Mouse (Mus musculus) CH12.LX (cell line): Measurements from ENCODE around the gene Ctnna3. TPM values are rescaled to one million over a fixed set of nuclear protein-coding genes. Genes with fewer than 3 reads are reported as not detected.
A peak's percentile ranks its signal among the peaks of the same experiment; 100 is the strongest.

Experiments
- DNase-seq: peaks from one replicate; pipeline ENCODE4 v3.0.0-alpha.2; 2013; ENCODE audit errors: extremely low read depth
- H3K27ac ChIP-seq: 2 replicates; pipeline ENCODE4 v1.5.1; 2012; ENCODE audit warnings: low read depth, mild to moderate bottlenecking, control low read depth, moderate library complexity; ENCODE audit not compliant: insufficient read depth
- H3K27me3 ChIP-seq: replicated peaks from 2 replicates; pipeline ENCODE3; 2012; ENCODE audit warnings: inconsistent platforms
- H3K36me3 ChIP-seq, 2 experiments: replicated peaks in 1 of 2; 2 replicates each; pipeline versions ENCODE3 to v1.6.1; 2012; ENCODE audit warnings: inconsistent platforms in 1 of 2, low read length in 1 of 2, mild to moderate bottlenecking in 1 of 2, mixed read lengths in 1 of 2, moderate library complexity in 1 of 2; ENCODE audit not compliant: control insufficient read depth in 1 of 2, insufficient read depth in 1 of 2
- H3K4me1 ChIP-seq, 2 experiments: 2 replicates each; pipeline ENCODE4 v1.6.1; 2012; ENCODE audit warnings: inconsistent platforms in 1 of 2, moderate library complexity in 1 of 2; ENCODE audit not compliant: insufficient read depth in 2 of 2, control insufficient read depth in 1 of 2
- H3K4me2 ChIP-seq: 2 replicates; pipeline ENCODE4 v1.6.1; 2012; ENCODE audit warnings: low read depth, mild to moderate bottlenecking, control low read depth; ENCODE audit not compliant: poor library complexity, insufficient read depth, severe bottlenecking
- H3K4me3 ChIP-seq, 3 experiments: fragments of 150-350 bp in 1 of 3; sonication (generic) in 1 of 3; replicated peaks in 1 of 3; 2 replicates each; pipeline versions ENCODE3 to v1.5.1; 2011 to 2012; ENCODE audit warnings: low read depth in 2 of 3, low read length in 2 of 3, mild to moderate bottlenecking in 2 of 3, moderate library complexity in 2 of 3, control low read depth in 1 of 3, improper control_type of control experiment in 1 of 3, inconsistent platforms in 1 of 3, mixed read lengths in 1 of 3; ENCODE audit not compliant: poor library complexity in 1 of 3
- H3K79me2 ChIP-seq: replicated peaks from 2 replicates; pipeline ENCODE4 v1.6.1; 2012; ENCODE audit warnings: mild to moderate bottlenecking, moderate library complexity; ENCODE audit not compliant: control insufficient read depth, poor library complexity, insufficient read depth, severe bottlenecking; ENCODE audit errors: extremely low read depth
- H3K9ac ChIP-seq: 2 replicates; pipeline ENCODE4 v1.6.1; 2012; ENCODE audit warnings: low read depth, mild to moderate bottlenecking, control low read depth, moderate library complexity; ENCODE audit not compliant: insufficient read depth
- H3K9me3 ChIP-seq: replicated peaks from 2 replicates; pipeline ENCODE3; 2012; ENCODE audit warnings: low read length, inconsistent platforms, mixed read lengths
- BHLHE40 ChIP-seq: IDR thresholded peaks from 2 replicates; pipeline ENCODE4 v1.6.1; 2011; ENCODE audit warnings: mild to moderate bottlenecking, low read depth, low read length, improper control_type of control experiment
- CHD1 ChIP-seq: IDR thresholded peaks from 2 replicates; pipeline ENCODE4 v1.6.1; 2012; ENCODE audit warnings: low read depth, low read length, improper control_type of control experiment, inconsistent platforms
- CHD2 ChIP-seq: IDR thresholded peaks from 2 replicates; pipeline ENCODE4 v1.6.1; 2011; ENCODE audit warnings: low read length, improper control_type of control experiment
- CTCF ChIP-seq, 2 experiments: IDR thresholded peaks in 1 of 2; conservative IDR thresholded peaks in 1 of 2; 2 replicates each; pipeline ENCODE4 v1.5.1; 2011 to 2012; ENCODE audit warnings: low read depth in 2 of 2, low read length in 2 of 2, improper control_type of control experiment in 1 of 2, inconsistent platforms in 1 of 2, mild to moderate bottlenecking in 1 of 2, moderate library complexity in 1 of 2
- E2F4 ChIP-seq: IDR thresholded peaks from 2 replicates; pipeline ENCODE4 v1.6.1; 2011; ENCODE audit warnings: low read depth, low read length, improper control_type of control experiment; ENCODE audit not compliant: insufficient replicate concordance
- ELF1 ChIP-seq: IDR thresholded peaks from 2 replicates; pipeline ENCODE4 v1.6.1; 2014; ENCODE audit warnings: low read depth, mild to moderate bottlenecking, inconsistent platforms, low read length, improper control_type of control experiment
- EP300 ChIP-seq: IDR thresholded peaks from 2 replicates; pipeline ENCODE4 v1.6.1; 2011; ENCODE audit warnings: low read length, improper control_type of control experiment
- ETS1 ChIP-seq: conservative IDR thresholded peaks from 2 replicates; pipeline ENCODE4 v1.6.1; 2012; ENCODE audit warnings: low read depth, mild to moderate bottlenecking, inconsistent platforms, low read length, improper control_type of control experiment, moderate library complexity
- GABPA ChIP-seq: IDR thresholded peaks from 2 replicates; pipeline ENCODE4 v1.6.1; 2012; ENCODE audit warnings: low read depth, low read length, improper control_type of control experiment, inconsistent platforms; ENCODE audit not compliant: insufficient replicate concordance
- HCFC1 ChIP-seq: IDR thresholded peaks from 2 replicates; pipeline ENCODE4 v1.6.1; 2012; ENCODE audit warnings: low read depth, mild to moderate bottlenecking, inconsistent platforms, low read length, improper control_type of control experiment
- IRF4 ChIP-seq: IDR thresholded peaks from 2 replicates; pipeline ENCODE4 v1.6.1; 2014; ENCODE audit warnings: low read depth, mild to moderate bottlenecking, inconsistent platforms, low read length, improper control_type of control experiment
- JUN ChIP-seq: IDR thresholded peaks from 2 replicates; pipeline ENCODE4 v1.6.1; 2011; ENCODE audit warnings: low read depth, mild to moderate bottlenecking, low read length, improper control_type of control experiment, moderate library complexity; ENCODE audit not compliant: insufficient read depth
- JUND ChIP-seq: conservative IDR thresholded peaks from 2 replicates; pipeline ENCODE4 v1.6.1; 2011; ENCODE audit warnings: low read depth, low read length, improper control_type of control experiment
- KAT2A ChIP-seq: IDR thresholded peaks from 2 replicates; pipeline ENCODE4 v1.6.1; 2012; ENCODE audit warnings: low read length, improper control_type of control experiment, inconsistent platforms; ENCODE audit not compliant: insufficient replicate concordance
- MAFK ChIP-seq: IDR thresholded peaks from 2 replicates; pipeline ENCODE4 v1.6.1; 2011; ENCODE audit warnings: low read length, improper control_type of control experiment; ENCODE audit not compliant: insufficient replicate concordance
- MAX ChIP-seq: IDR thresholded peaks from 2 replicates; pipeline ENCODE4 v1.6.1; 2011; ENCODE audit warnings: low read length, improper control_type of control experiment
- MAZ ChIP-seq: IDR thresholded peaks from 2 replicates; pipeline ENCODE4 v1.6.1; 2012; ENCODE audit warnings: low read depth, mild to moderate bottlenecking, inconsistent platforms, low read length, improper control_type of control experiment, moderate library complexity
- MEF2A ChIP-seq: IDR thresholded peaks from 2 replicates; pipeline ENCODE4 v1.6.1; 2014; ENCODE audit warnings: low read depth, mild to moderate bottlenecking, inconsistent platforms, low read length, improper control_type of control experiment, borderline replicate concordance
- MXI1 ChIP-seq: IDR thresholded peaks from 2 replicates; pipeline ENCODE4 v1.6.1; 2011; ENCODE audit warnings: mild to moderate bottlenecking, low read depth, low read length, improper control_type of control experiment
- MYC ChIP-seq: IDR thresholded peaks from 2 replicates; pipeline ENCODE4 v1.6.1; 2011; ENCODE audit warnings: low read depth, mild to moderate bottlenecking, improper control_type of control experiment, low read length
- NELFE ChIP-seq: IDR thresholded peaks from 2 replicates; pipeline ENCODE4 v1.6.1; 2011; ENCODE audit warnings: low read depth, low read length, improper control_type of control experiment
- NRF1 ChIP-seq: IDR thresholded peaks from 2 replicates; pipeline ENCODE4 v1.6.1; 2014; ENCODE audit warnings: low read depth, mild to moderate bottlenecking, inconsistent platforms, low read length, improper control_type of control experiment, moderate library complexity
- PAX5 ChIP-seq: IDR thresholded peaks from 2 replicates; pipeline ENCODE4 v1.6.1; 2012; ENCODE audit warnings: low read length, inconsistent platforms, mixed read lengths
- POLR2A ChIP-seq: IDR thresholded peaks from 2 replicates; pipeline ENCODE4 v1.6.1; 2011; ENCODE audit warnings: low read depth, mild to moderate bottlenecking, improper control_type of control experiment, low read length
- POLR2AphosphoS2 ChIP-seq: IDR thresholded peaks from 2 replicates; pipeline ENCODE4 v1.6.1; 2011; ENCODE audit warnings: low read depth, low read length, improper control_type of control experiment
- RAD21 ChIP-seq: IDR thresholded peaks from 2 replicates; pipeline ENCODE4 v1.6.1; 2011; ENCODE audit warnings: low read depth, mild to moderate bottlenecking, low read length, improper control_type of control experiment, moderate library complexity
- RCOR1 ChIP-seq: conservative IDR thresholded peaks from 2 replicates; pipeline ENCODE4 v1.6.1; 2012; ENCODE audit warnings: low read depth, mild to moderate bottlenecking, inconsistent platforms, low read length, improper control_type of control experiment
- SIN3A ChIP-seq: IDR thresholded peaks from 2 replicates; pipeline ENCODE4 v1.6.1; 2012; ENCODE audit warnings: low read length, improper control_type of control experiment, inconsistent platforms
- SMC3 ChIP-seq: IDR thresholded peaks from 2 replicates; pipeline ENCODE4 v1.6.1; 2011; ENCODE audit warnings: low read depth, low read length, improper control_type of control experiment
- TBP ChIP-seq: conservative IDR thresholded peaks from 2 replicates; pipeline ENCODE4 v1.6.1; 2011; ENCODE audit warnings: low read depth, low read length, improper control_type of control experiment
- TCF12 ChIP-seq: IDR thresholded peaks from 2 replicates; pipeline ENCODE4 v1.6.1; 2014; ENCODE audit warnings: low read depth, mild to moderate bottlenecking, inconsistent platforms, low read length, improper control_type of control experiment
- UBTF ChIP-seq: IDR thresholded peaks from 2 replicates; pipeline ENCODE4 v1.6.1; 2012; ENCODE audit warnings: low read depth, mild to moderate bottlenecking, inconsistent platforms, low read length, improper control_type of control experiment, moderate library complexity
- USF1 ChIP-seq: IDR thresholded peaks from 2 replicates; pipeline ENCODE4 v1.6.1; 2014; ENCODE audit warnings: low read depth, mild to moderate bottlenecking, inconsistent platforms, low read length, improper control_type of control experiment
- USF2 ChIP-seq: conservative IDR thresholded peaks from 2 replicates; pipeline ENCODE4 v1.6.1; 2011; ENCODE audit warnings: low read depth, low read length, improper control_type of control experiment
- ZC3H11A ChIP-seq: IDR thresholded peaks from 2 replicates; pipeline ENCODE4 v1.6.1; 2012; ENCODE audit warnings: low read depth, mild to moderate bottlenecking, inconsistent platforms, low read length, improper control_type of control experiment
- ZKSCAN1 ChIP-seq: IDR thresholded peaks from 2 replicates; pipeline ENCODE4 v1.6.1; 2012; ENCODE audit warnings: low read depth, inconsistent platforms, low read length, improper control_type of control experiment, borderline replicate concordance
- ZMIZ1 ChIP-seq: IDR thresholded peaks from 2 replicates; pipeline ENCODE4 v1.6.1; 2012; ENCODE audit warnings: low read depth, mild to moderate bottlenecking, inconsistent platforms, low read length, improper control_type of control experiment
- ZNF384 ChIP-seq: IDR thresholded peaks from 2 replicates; pipeline ENCODE4 v1.6.1; 2012; ENCODE audit warnings: low read depth, low read length, improper control_type of control experiment, inconsistent platforms
- dilution Hi-C: fragments of 300-500 bp; cut with MboI; formaldehyde crosslinking; loops from 2 replicates; pipeline ENCODE4 v1.14.3; 2020; ENCODE audit warnings: low sequenced_read_pairs; ENCODE audit not compliant: extremely low pct_unique_long_range_greater_than_20kb, extremely low pct_ligation_motif_present
- in situ Hi-C: fragments of 300-500 bp; cut with MboI; formaldehyde crosslinking; loops from 3 replicates; pipeline ENCODE4 v1.14.3; 2019; ENCODE audit warnings: low sequenced_read_pairs, low pct_ligation_motif_present, low pct_unique_long_range_greater_than_20kb, mixed read lengths
- polyA plus RNA-seq: library from polyadenylated mRNA; unstranded; fragments of >175 nt; gene quantifications from 2 replicates; pipeline ENCODE4 v1.2.1, GENCODE M21; 2012; ENCODE audit warnings: low read depth; ENCODE audit not compliant: insufficient read length
- total RNA-seq, 2 experiments: library from RNA; depleted of rRNA; stranded (reverse); fragments of 300-350 nt in 1 of 2; fragments of >200 nt in 1 of 2; gene quantifications; 2 replicates each; pipeline ENCODE4 v1.2.3; 2012 to 2014

The Ctnna3 gene
- total RNA-seq (2012; rRNA removed) (not detected in 2 replicates), total RNA-seq (2014; rRNA removed) (0.09 TPM in 1 of 2 replicates, not detected in the other), polyA plus RNA-seq (not detected in 2 replicates)

GRCm38 (mm10) chr10:63429785-63430305 lies at the start of gene Ctnna3:
Ctnna3 (plus strand) TSS chr10:63430098.
- Histone ChIP-seq H3K4me3 (peak within 1 kb of the TSS; percentile 69 to 92 (median 77)), H3K9me3 (no peaks in the 10 kb centered on the region), H3K36me3 (no peaks in the 10 kb centered on the region), H3K4me1 (peaks cover 0 to 14% of the 10 kb centered on the region in 2 experiments; a peak in 2 of 4 replicates), H3K27ac (peak within 1 kb of the TSS; percentile 44), H3K4me2 (peak within 1 kb of the TSS; percentile 79), H3K27me3 (no peaks in the 10 kb centered on the region), H3K9ac (peak within 1 kb of the TSS; percentile 92), H3K79me2 (no peaks in the 10 kb centered on the region)
- dilution Hi-C loops, result no loop called here
- in situ Hi-C loops, result no loop called here
- DNase-seq, result peak; percentile 95
- TF ChIP-seq MAZ (peak; percentile 63; the same call in 1 of the 2 replicates), TBP (no peak), MYC (peak; percentile 64), POLR2AphosphoS2 (peak; percentile 51; the same call in 1 of the 2 replicates), GABPA (no peak), ZMIZ1 (peak; percentile 86; the same call in 1 of the 2 replicates), IRF4 (peak; percentile 39; the same call in 1 of the 2 replicates), MAX (peak; percentile 96), E2F4 (peak; percentile 96), MXI1 (no peak; the same call in 1 of the 2 replicates), CTCF (conservative IDR thresholded peaks at IDR 0.05 in 1 of 2, IDR thresholded peaks at IDR 0.05 in 1 of 2; ENCODE audit: low read depth in 2 of 2, low read length in 2 of 2) (no peak), ELF1 (peak; percentile 77), MAFK (0 out of 2 replicates have a peak, but pooled peaks have one; percentile 5), JUN (no peak), EP300 (no peak), MEF2A (peak; percentile 36; the same call in 1 of the 2 replicates), ETS1 (0 out of 2 replicates have a peak, but pooled peaks have one; percentile 2), UBTF (no peak), CHD2 (peak; percentile 51), ZC3H11A (no peak), RCOR1 (0 out of 2 replicates have a peak, but pooled peaks have one; percentile 68), USF2 (peak; percentile 84), BHLHE40 (peak; percentile 99), HCFC1 (peak; percentile 65), SMC3 (no peak), NELFE (peak; percentile 86), NRF1 (peak; percentile 99), CHD1 (0 out of 2 replicates have a peak, but pooled peaks have one; percentile 59), SIN3A (peak; percentile 76; the same call in 1 of the 2 replicates), RAD21 (no peak), KAT2A (peak; percentile 54), ZNF384 (no peak), POLR2A (peak; percentile 76), TCF12 (peak; percentile 70), JUND (no peak), ZKSCAN1 (no peak), USF1 (peak; percentile 87), PAX5 (no peak)
